Mouse (Mus musculus) myocyte (in vitro differentiated cells): ENCODE measurements at regions not wholly inside any gene's neighbourhood (a gene's known extent, or its start where the extent isn't known, plus 50 kb on each side); places are given as distances from the start of the nearest gene placed in this dataset.

ENCODE experiments used
- H3K27me3 ChIP-seq: one replicate; pipeline ENCODE4 v1.6.1; 2011; ENCODE audit not compliant: control insufficient read depth, insufficient read depth, insufficient read length
- H3K36me3 ChIP-seq: one replicate; pipeline ENCODE4 v1.6.1; 2011; ENCODE audit not compliant: control insufficient read depth, insufficient read depth
- H3K4me2 ChIP-seq: one replicate; pipeline ENCODE4 v1.6.1; 2011; ENCODE audit warnings: low read depth, control low read depth
- H3K4me3 ChIP-seq: one replicate; pipeline ENCODE4 v1.5.1; 2011; ENCODE audit warnings: mild to moderate bottlenecking, control low read depth, moderate library complexity
- H3K79me2 ChIP-seq: one replicate; pipeline ENCODE4 v1.6.1; 2011; ENCODE audit not compliant: control insufficient read depth, insufficient read depth
- H3ac ChIP-seq: one replicate; pipeline ENCODE4 v1.6.1; 2011; ENCODE audit not compliant: control insufficient read depth, insufficient read length
- CEBPB ChIP-seq: IDR thresholded peaks from 2 replicates; pipeline ENCODE4 v1.6.1; 2011; ENCODE audit warnings: mild to moderate bottlenecking, moderate library complexity; ENCODE audit not compliant: poor library complexity, insufficient read depth, severe bottlenecking
- E2F4 ChIP-seq: IDR thresholded peaks from one replicate; pipeline ENCODE4 v1.6.1; 2011; ENCODE audit warnings: mild to moderate bottlenecking, control low read depth, moderate library complexity; ENCODE audit not compliant: insufficient read depth
- MAX ChIP-seq: IDR thresholded peaks from one replicate; pipeline ENCODE4 v1.6.1; 2011; ENCODE audit warnings: low read depth, mild to moderate bottlenecking, control low read depth
- MYOD1 ChIP-seq, 3 experiments: IDR thresholded peaks; one replicate each; pipeline ENCODE4 v1.6.1; 2011; ENCODE audit warnings: control low read depth in 2 of 3, low read depth in 2 of 3, mild to moderate bottlenecking in 2 of 3, moderate library complexity in 1 of 3; ENCODE audit not compliant: insufficient read length in 2 of 3, control insufficient read depth in 1 of 3
- MYOG ChIP-seq, 3 experiments: IDR thresholded peaks; one replicate each; pipeline ENCODE4 v1.6.1; 2011; ENCODE audit warnings: control low read depth in 2 of 3, low read depth in 2 of 3, mild to moderate bottlenecking in 2 of 3; ENCODE audit not compliant: insufficient read length in 2 of 3, control insufficient read depth in 1 of 3, insufficient read depth in 1 of 3
- POLR2A ChIP-seq: IDR thresholded peaks from one replicate; pipeline ENCODE4 v1.6.1; 2011; ENCODE audit warnings: low read depth, mild to moderate bottlenecking, control low read depth, moderate library complexity; ENCODE audit not compliant: insufficient read length
- POLR2AphosphoS2 ChIP-seq: IDR thresholded peaks from one replicate; pipeline ENCODE4 v1.6.1; 2011; ENCODE audit warnings: low read depth, control low read depth; ENCODE audit not compliant: insufficient read length
- REST ChIP-seq: IDR thresholded peaks from one replicate; pipeline ENCODE4 v1.6.1; 2011; ENCODE audit warnings: mild to moderate bottlenecking, control low read depth, moderate library complexity; ENCODE audit not compliant: insufficient read depth, insufficient read length
- SRF ChIP-seq: IDR thresholded peaks from one replicate; pipeline ENCODE4 v1.6.1; 2011; ENCODE audit warnings: low read depth; ENCODE audit not compliant: control insufficient read depth, insufficient read length
- TCF12 ChIP-seq: IDR thresholded peaks from one replicate; pipeline ENCODE4 v1.6.1; 2011; ENCODE audit warnings: mild to moderate bottlenecking, control low read depth; ENCODE audit not compliant: poor library complexity, insufficient read depth, severe bottlenecking
- TCF3 ChIP-seq: IDR thresholded peaks from one replicate; pipeline ENCODE4 v1.6.1; 2011; ENCODE audit warnings: low read depth, control low read depth; ENCODE audit not compliant: insufficient read length
- USF1 ChIP-seq: IDR thresholded peaks from one replicate; pipeline ENCODE4 v1.6.1; 2011; ENCODE audit warnings: low read depth, mild to moderate bottlenecking, control low read depth, moderate library complexity

- Histone ChIP-seq H3K36me3 (no peaks in the 10 kb centered on the region), H3K79me2 (no peaks in the 10 kb centered on the region), H3ac (no peak overlapping the region), H3K4me3 (no peak overlapping the region), H3K27me3 (no peaks in the 10 kb centered on the region), H3K4me2 (no peak overlapping the region)
- TF ChIP-seq E2F4 (no peak), MYOD1 (IDR thresholded peaks at IDR 0.05; ENCODE audit: control insufficient read depth in 1 of 3, insufficient read length in 2 of 3, low read depth in 2 of 3) (no peak), MAX (no peak), CEBPB (no peak), TCF12 (no peak), TCF3 (no peak), USF1 (no peak), POLR2A (no peak)
Observed at GRCm38 (mm10) chr2:174532671-174533363, 59.9 kb upstream of the Prelid3b start.

- Histone ChIP-seq H3ac (no peak overlapping the region), H3K79me2 (no peaks in the 10 kb centered on the region), H3K4me3 (no peak overlapping the region), H3K27me3 (no peaks in the 10 kb centered on the region), H3K36me3 (no peaks in the 10 kb centered on the region), H3K4me2 (no peak overlapping the region)
- TF ChIP-seq TCF12, result no peak
Observed at GRCm38 (mm10) chr2:174540717-174541116, 67.8 kb upstream of the Prelid3b start.

- Histone ChIP-seq H3K4me2 (no peak overlapping the region), H3K36me3 (no peaks in the 10 kb centered on the region), H3K79me2 (no peaks in the 10 kb centered on the region), H3K27me3 (no peaks in the 10 kb centered on the region), H3ac (no peak overlapping the region), H3K4me3 (no peak overlapping the region)
- no peak for TF ChIP-seq POLR2A
- no peak for TF ChIP-seq CEBPB
- TF ChIP-seq MYOG (IDR thresholded peaks at IDR 0.05; ENCODE audit: control insufficient read depth in 1 of 3, insufficient read depth in 1 of 3, insufficient read length in 2 of 3, low read depth in 2 of 3), result no peak
- no peak for TF ChIP-seq POLR2AphosphoS2
Observed at GRCm38 (mm10) chr2:174547207-174547606, 74.3 kb upstream of the Prelid3b start.

- Histone ChIP-seq H3K27me3 (no peaks in the 10 kb centered on the region), H3K36me3 (no peaks in the 10 kb centered on the region), H3ac (no peak overlapping the region), H3K79me2 (no peaks in the 10 kb centered on the region), H3K4me3 (no peak overlapping the region), H3K4me2 (no peak overlapping the region)
- no peak for TF ChIP-seq REST
- no peak for TF ChIP-seq SRF
- no peak for TF ChIP-seq POLR2AphosphoS2
- TF ChIP-seq USF1, result no peak
- no peak for TF ChIP-seq TCF3
- no peak for TF ChIP-seq E2F4
- TF ChIP-seq POLR2A, result no peak
- no peak for TF ChIP-seq MAX
- TF ChIP-seq MYOG (IDR thresholded peaks at IDR 0.05; ENCODE audit: control insufficient read depth in 1 of 3, insufficient read depth in 1 of 3, insufficient read length in 2 of 3, low read depth in 2 of 3), result no peak
- TF ChIP-seq CEBPB, result no peak
- no peak for TF ChIP-seq TCF12
- no peak for TF ChIP-seq MYOD1 (IDR thresholded peaks at IDR 0.05; ENCODE audit: control insufficient read depth in 1 of 3, insufficient read length in 2 of 3, low read depth in 2 of 3)
Observed at GRCm38 (mm10) chr2:174547701-174548100, 74.8 kb upstream of the Prelid3b start.

GRCm38 (mm10) chr2:174548776-174549175 lies 75.9 kb upstream of the Prelid3b start:
- no peaks in the 10 kb centered on the region for H3K36me3 ChIP-seq
- TF ChIP-seq TCF12, result no peak
- no peak for TF ChIP-seq POLR2A
- no peak for TF ChIP-seq MAX
- TF ChIP-seq TCF3, result no peak
- no peak for TF ChIP-seq MYOG (IDR thresholded peaks at IDR 0.05; ENCODE audit: control insufficient read depth in 1 of 3, insufficient read depth in 1 of 3, insufficient read length in 2 of 3, low read depth in 2 of 3)
- TF ChIP-seq SRF, result no peak
- no peak for TF ChIP-seq MYOD1 (IDR thresholded peaks at IDR 0.05; ENCODE audit: control insufficient read depth in 1 of 3, insufficient read length in 2 of 3, low read depth in 2 of 3)
- TF ChIP-seq POLR2AphosphoS2, result no peak
- no peak for TF ChIP-seq E2F4
- TF ChIP-seq CEBPB, result no peak
- no peaks in the 10 kb centered on the region for H3K79me2 ChIP-seq
- H3K4me2 ChIP-seq, result no peak overlapping the region
- H3ac ChIP-seq, result no peak overlapping the region
- H3K4me3 ChIP-seq, result no peak overlapping the region
- H3K27me3 ChIP-seq, result no peaks in the 10 kb centered on the region

- H3K4me2 ChIP-seq, result no peak overlapping the region
- no peak overlapping the region for H3K4me3 ChIP-seq
Observed at GRCm38 (mm10) chr2:174555778-174556177, 82.9 kb upstream of the Prelid3b start.

More at GRCm38 (mm10) chr2:174555778-174556177, 82.9 kb upstream of the Prelid3b start:
- Histone ChIP-seq H3K27me3 (no peaks in the 10 kb centered on the region), H3K79me2 (no peaks in the 10 kb centered on the region), H3K36me3 (no peaks in the 10 kb centered on the region), H3ac (no peak overlapping the region)
- TF ChIP-seq USF1 (no peak), MAX (no peak), CEBPB (no peak), TCF12 (no peak), MYOD1 (IDR thresholded peaks at IDR 0.05; ENCODE audit: control insufficient read depth in 1 of 3, insufficient read length in 2 of 3, low read depth in 2 of 3) (no peak), POLR2AphosphoS2 (no peak), MYOG (IDR thresholded peaks at IDR 0.05; ENCODE audit: control insufficient read depth in 1 of 3, insufficient read depth in 1 of 3, insufficient read length in 2 of 3, low read depth in 2 of 3) (no peak), REST (no peak)
